Mouse (Mus musculus) myocyte (in vitro differentiated cells): Measurements from ENCODE around the gene Pbrm1. TPM values are rescaled to one million over a fixed set of nuclear protein-coding genes. Genes with fewer than 3 reads are reported as not detected.
A peak's percentile ranks its signal among the peaks of the same experiment; 100 is the strongest.

Source experiments
- H3K27me3 ChIP-seq: one replicate; pipeline ENCODE4 v1.6.1; 2011; ENCODE audit not compliant: control insufficient read depth, insufficient read depth, insufficient read length
- H3K36me3 ChIP-seq: one replicate; pipeline ENCODE4 v1.6.1; 2011; ENCODE audit not compliant: control insufficient read depth, insufficient read depth
- H3K4me2 ChIP-seq: one replicate; pipeline ENCODE4 v1.6.1; 2011; ENCODE audit warnings: low read depth, control low read depth
- H3K4me3 ChIP-seq: one replicate; pipeline ENCODE4 v1.5.1; 2011; ENCODE audit warnings: mild to moderate bottlenecking, control low read depth, moderate library complexity
- H3K79me2 ChIP-seq: one replicate; pipeline ENCODE4 v1.6.1; 2011; ENCODE audit not compliant: control insufficient read depth, insufficient read depth
- H3ac ChIP-seq: one replicate; pipeline ENCODE4 v1.6.1; 2011; ENCODE audit not compliant: control insufficient read depth, insufficient read length
- CEBPB ChIP-seq: IDR thresholded peaks from 2 replicates; pipeline ENCODE4 v1.6.1; 2011; ENCODE audit warnings: mild to moderate bottlenecking, moderate library complexity; ENCODE audit not compliant: poor library complexity, insufficient read depth, severe bottlenecking
- E2F4 ChIP-seq: IDR thresholded peaks from one replicate; pipeline ENCODE4 v1.6.1; 2011; ENCODE audit warnings: mild to moderate bottlenecking, control low read depth, moderate library complexity; ENCODE audit not compliant: insufficient read depth
- MAX ChIP-seq: IDR thresholded peaks from one replicate; pipeline ENCODE4 v1.6.1; 2011; ENCODE audit warnings: low read depth, mild to moderate bottlenecking, control low read depth
- MYOD1 ChIP-seq, 3 experiments: IDR thresholded peaks; one replicate each; pipeline ENCODE4 v1.6.1; 2011; ENCODE audit warnings: control low read depth in 2 of 3, low read depth in 2 of 3, mild to moderate bottlenecking in 2 of 3, moderate library complexity in 1 of 3; ENCODE audit not compliant: insufficient read length in 2 of 3, control insufficient read depth in 1 of 3
- MYOG ChIP-seq, 3 experiments: IDR thresholded peaks; one replicate each; pipeline ENCODE4 v1.6.1; 2011; ENCODE audit warnings: control low read depth in 2 of 3, low read depth in 2 of 3, mild to moderate bottlenecking in 2 of 3; ENCODE audit not compliant: insufficient read length in 2 of 3, control insufficient read depth in 1 of 3, insufficient read depth in 1 of 3
- POLR2AphosphoS2 ChIP-seq: IDR thresholded peaks from one replicate; pipeline ENCODE4 v1.6.1; 2011; ENCODE audit warnings: low read depth, control low read depth; ENCODE audit not compliant: insufficient read length
- REST ChIP-seq: IDR thresholded peaks from one replicate; pipeline ENCODE4 v1.6.1; 2011; ENCODE audit warnings: mild to moderate bottlenecking, control low read depth, moderate library complexity; ENCODE audit not compliant: insufficient read depth, insufficient read length
- SRF ChIP-seq: IDR thresholded peaks from one replicate; pipeline ENCODE4 v1.6.1; 2011; ENCODE audit warnings: low read depth; ENCODE audit not compliant: control insufficient read depth, insufficient read length
- TCF12 ChIP-seq: IDR thresholded peaks from one replicate; pipeline ENCODE4 v1.6.1; 2011; ENCODE audit warnings: mild to moderate bottlenecking, control low read depth; ENCODE audit not compliant: poor library complexity, insufficient read depth, severe bottlenecking
- TCF3 ChIP-seq: IDR thresholded peaks from one replicate; pipeline ENCODE4 v1.6.1; 2011; ENCODE audit warnings: low read depth, control low read depth; ENCODE audit not compliant: insufficient read length
- USF1 ChIP-seq: IDR thresholded peaks from one replicate; pipeline ENCODE4 v1.6.1; 2011; ENCODE audit warnings: low read depth, mild to moderate bottlenecking, control low read depth, moderate library complexity
- polyA plus RNA-seq: library from polyadenylated mRNA; unstranded; fragments of >200 nt; fragmentation: generic; extraction: Trizol; gene quantifications from one replicate; pipeline ENCODE4 v1.2.1, GENCODE M21; 2012; ENCODE audit warnings: missing spikeins

Pbrm1 gene
- polyA plus RNA-seq, 1 experiment = 14.1 TPM

DNA sequence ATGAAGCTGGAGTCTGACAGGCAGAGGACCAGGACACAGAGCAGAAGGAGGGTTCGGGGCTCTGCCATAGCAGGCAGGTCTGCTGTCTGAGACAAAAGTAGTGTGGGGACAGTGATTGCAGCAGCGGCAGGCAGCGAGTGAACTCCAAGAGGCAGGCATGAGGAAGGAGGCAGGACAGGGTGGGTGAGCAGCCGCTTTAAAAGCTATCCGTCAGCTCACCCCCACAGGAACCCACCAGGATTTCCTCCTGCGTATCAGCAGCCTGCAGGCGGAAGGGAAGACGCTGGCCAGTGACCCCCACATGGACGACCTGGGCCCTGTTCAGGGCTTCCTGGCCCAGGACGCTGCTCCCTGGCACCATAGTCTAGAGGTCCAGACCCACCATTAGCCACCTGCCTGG is 149.5 kb downstream of the Pbrm1 start, which contains the start of gene Stab1:
Gene Stab1, minus strand, starts transcription at position 217 of the 400 bp plus-strand sequence.
- Histone ChIP-seq H3K4me2 (no peak within 1 kb of the TSS), H3K79me2 (no peaks in the 10 kb centered on the region), H3K36me3 (peaks cover 30% of the 10 kb centered on the region), H3ac (no peak within 1 kb of the TSS), H3K27me3 (no peaks in the 10 kb centered on the region), H3K4me3 (no peak within 1 kb of the TSS)
- TF ChIP-seq MYOD1 (IDR thresholded peaks at IDR 0.05; ENCODE audit: control insufficient read depth in 1 of 3, insufficient read length in 2 of 3, low read depth in 2 of 3) (no peak), SRF (no peak), MAX (no peak), TCF3 (no peak), CEBPB (no peak), TCF12 (no peak), E2F4 (no peak)

GRCm38 (mm10) chr14:31169508-31169907 is 150.6 kb downstream of the Pbrm1 start:
- no peak overlapping the region for H3K4me3 ChIP-seq
- peaks cover 38% of the 10 kb centered on the region for H3K36me3 ChIP-seq
- no peaks in the 10 kb centered on the region for H3K27me3 ChIP-seq
- H3K79me2 ChIP-seq = no peaks in the 10 kb centered on the region
- TF ChIP-seq POLR2AphosphoS2 (peak; percentile 55), USF1 (no peak), MYOG (IDR thresholded peaks at IDR 0.05; ENCODE audit: control insufficient read depth in 1 of 3, insufficient read depth in 1 of 3, insufficient read length in 2 of 3, low read depth in 2 of 3) (no peak)
- no peak overlapping the region for H3K4me2 ChIP-seq
- H3ac ChIP-seq = no peak overlapping the region

DNA sequence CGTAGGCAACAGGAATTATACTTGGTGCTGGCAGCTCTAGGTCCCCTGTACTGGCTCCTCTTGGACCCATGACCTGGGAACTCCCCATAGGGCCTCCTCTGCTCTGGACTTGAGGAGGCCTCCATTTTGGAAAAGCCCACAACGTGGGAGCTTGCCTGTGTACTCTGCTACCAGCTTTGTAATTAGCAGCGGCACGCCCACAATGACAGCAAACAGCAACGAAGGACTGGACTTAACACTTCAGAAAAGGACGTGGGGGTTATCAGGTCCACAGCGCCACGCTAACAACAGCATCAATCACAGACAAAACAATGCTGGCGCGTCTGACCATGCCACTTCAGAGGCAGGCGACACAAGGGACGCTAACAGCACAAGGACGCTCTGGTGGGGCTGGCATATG is 152.0 kb downstream of the Pbrm1 start:
- peaks cover 48% of the 10 kb centered on the region for H3K36me3 ChIP-seq
- no peaks in the 10 kb centered on the region for H3K27me3 ChIP-seq
- no peak overlapping the region for H3K4me3 ChIP-seq
- H3ac ChIP-seq = no peak overlapping the region
- H3K4me2 ChIP-seq = no peak overlapping the region
- TF ChIP-seq TCF12 (no peak), TCF3 (no peak), MYOG (IDR thresholded peaks at IDR 0.05; ENCODE audit: control insufficient read depth in 1 of 3, insufficient read depth in 1 of 3, insufficient read length in 2 of 3, low read depth in 2 of 3) (no peak), MYOD1 (IDR thresholded peaks at IDR 0.05; ENCODE audit: control insufficient read depth in 1 of 3, insufficient read length in 2 of 3, low read depth in 2 of 3) (no peak), REST (no peak)
- H3K79me2 ChIP-seq = no peaks in the 10 kb centered on the region

Other genes with a start within 250 kb of the Pbrm1 start
- gene Tmem110, start 193.5 kb upstream of the Pbrm1 start, polyA plus RNA-seq = 9.1 TPM
- 143 TPM for gene Mustn1, start 139.9 kb upstream of the Pbrm1 start, polyA plus RNA-seq
- gene Itih4, start 132.7 kb upstream of the Pbrm1 start, polyA plus RNA-seq = 0.06 TPM
- gene Itih3, start 95.4 kb upstream of the Pbrm1 start, polyA plus RNA-seq = 0.04 TPM
- 0.02 TPM for gene Itih1, start 75.8 kb upstream of the Pbrm1 start, polyA plus RNA-seq
- gene Nek4, start 67.8 kb upstream of the Pbrm1 start, polyA plus RNA-seq = 2.8 TPM
- 23.1 TPM for gene Glt8d1, start 17.7 kb upstream of the Pbrm1 start, polyA plus RNA-seq
- 332 TPM for gene Spcs1, start 17.5 kb upstream of the Pbrm1 start, polyA plus RNA-seq
- gene Gnl3, start within 50 bp of the Pbrm1 start, polyA plus RNA-seq = 37.9 TPM
- 91.4 TPM for gene Smim4, start 109.8 kb downstream of the Pbrm1 start, polyA plus RNA-seq
- gene Nt5dc2, start 111.9 kb downstream of the Pbrm1 start, polyA plus RNA-seq = 243 TPM
- gene Stab1, start 149.5 kb downstream of the Pbrm1 start, polyA plus RNA-seq = 0.46 TPM
- gene Tnnc1, start 189.2 kb downstream of the Pbrm1 start, polyA plus RNA-seq = 7,028 TPM
- gene Nisch, start 197.8 kb downstream of the Pbrm1 start, polyA plus RNA-seq = 266 TPM
- gene Sema3g, start 198.7 kb downstream of the Pbrm1 start, polyA plus RNA-seq = 1.8 TPM
- 5.4 TPM for gene Phf7, start 232.2 kb downstream of the Pbrm1 start, polyA plus RNA-seq
- 42.6 TPM for gene Bap1, start 232.3 kb downstream of the Pbrm1 start, polyA plus RNA-seq